In the genomic region with DNA sequence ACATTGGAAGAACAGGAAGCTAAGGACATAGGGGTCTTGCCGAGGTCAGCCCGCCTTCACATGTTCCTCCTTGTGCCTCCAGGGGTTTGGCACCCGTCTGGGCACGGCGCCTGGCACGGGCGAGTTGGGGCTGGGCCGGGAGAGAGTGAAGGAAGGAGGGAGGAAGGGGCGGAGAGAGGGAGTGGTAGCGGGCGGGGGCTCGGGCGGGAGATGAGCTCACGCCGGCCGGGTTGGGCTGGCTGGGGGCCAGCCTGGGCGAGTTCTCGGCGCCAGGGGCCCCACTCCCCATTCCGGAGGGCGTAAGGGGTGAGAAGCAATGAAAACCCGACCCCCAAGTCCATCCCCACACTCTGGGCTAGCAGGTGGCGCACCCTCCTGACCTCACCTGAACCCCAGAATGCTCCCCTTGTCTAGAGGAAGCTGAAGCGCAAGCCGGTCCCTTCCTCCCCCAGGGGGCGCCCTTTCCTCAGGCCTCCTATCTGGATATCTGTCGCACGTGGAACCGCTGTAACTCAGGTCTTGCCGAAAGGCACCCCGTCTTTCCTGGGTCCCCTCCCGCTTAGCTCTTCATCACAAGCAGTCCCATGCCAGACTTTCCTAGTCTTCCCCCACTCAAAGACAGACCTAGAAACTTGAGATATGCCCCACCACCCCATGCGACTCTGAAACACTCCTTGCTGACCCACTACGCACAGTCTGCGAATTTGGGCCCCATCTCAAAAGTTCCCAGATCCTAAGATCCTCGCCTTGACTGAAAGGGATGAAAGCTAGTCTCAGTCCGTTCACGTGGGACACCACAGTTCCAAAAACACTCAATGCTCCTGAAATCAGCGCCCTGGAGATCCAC, we compare ENCODE assay signal across 7 mouse cellular contexts. TPM values are rescaled to one million over a fixed set of nuclear protein-coding genes. Genes with fewer than 3 reads are reported as not detected.
A peak's percentile ranks its signal among the peaks of the same experiment; 100 is the strongest.
DNase-seq lines count a peak whose midpoint lies in the region; ATAC-seq and TF ChIP-seq lines count a peak whose summit lies in the region.

No protein-coding gene starts in this region.

- WGBS in limb, embryonic 10.5 days = 1% methylated on average over 38 of the region's 39 CpGs
- 2% methylated on average over 35 of the region's 39 CpGs for WGBS in midbrain, embryonic 12.5 days
- 1% methylated on average over 39 of the region's 39 CpGs for whole genome bisulfite sequencing in small intestine, adult 2 months

- H3K27ac ChIP-seq in limb, embryonic 10.5 days = no peak overlapping the region
- no peak overlapping the region for H3K27ac ChIP-seq in midbrain, embryonic 12.5 days (replicated peaks)
- H3K27ac ChIP-seq in small intestine, adult 2 months (ENCODE audit: insufficient read depth, low read depth, low read length) = peak overlapping the region; percentile 61

- TF ChIP-seq POLR2A in small intestine, adult 2 months (IDR thresholded peaks at IDR 0.05; ENCODE audit: low read depth, low read length) = no peak

- H3K27me3 ChIP-seq in limb, embryonic 10.5 days (ENCODE audit: low read depth, poor library complexity, severe bottlenecking) = peaks cover 99% of the 10 kb centered on the region
- H3K27me3 ChIP-seq in midbrain, embryonic 12.5 days = peaks cover 98% of the 10 kb centered on the region
- H3K27me3 ChIP-seq in small intestine, adult 2 months (ENCODE audit: control insufficient read depth, insufficient read depth, low read length) = peaks cover 38% of the 10 kb centered on the region

- H3K36me3 ChIP-seq in limb, embryonic 10.5 days = no peaks in the 10 kb centered on the region
- H3K36me3 ChIP-seq in midbrain, embryonic 12.5 days = no peaks in the 10 kb centered on the region
- no peaks in the 10 kb centered on the region for H3K36me3 ChIP-seq in small intestine, adult 2 months (ENCODE audit: control insufficient read depth, insufficient read depth, low read length)

- ATAC-seq in activated CD4-positive, CD25-positive, alpha-beta regulatory T cell, adult 4 months = peak; percentile 32
- peak; percentile 34 for ATAC-seq in inflammation-experienced regulatory T-cells, adult 6 months
- ATAC-seq in midbrain, embryonic 12.5 days (ENCODE audit: low FRiP score, low read depth) = no peak

- peak overlapping the region; percentile 51 for H3K4me3 ChIP-seq in limb, embryonic 10.5 days
- peak overlapping the region; percentile 47 for H3K4me3 ChIP-seq in midbrain, embryonic 12.5 days
- peak overlapping the region; percentile 63 for H3K4me3 ChIP-seq in small intestine, adult 2 months (ENCODE audit: low read depth, low read length)

- peaks cover 67% of the 10 kb centered on the region for H3K4me1 ChIP-seq in limb, embryonic 10.5 days
- H3K4me1 ChIP-seq in midbrain, embryonic 12.5 days = peaks cover 55% of the 10 kb centered on the region
- H3K4me1 ChIP-seq in small intestine, adult 2 months (ENCODE audit: control insufficient read depth, insufficient read depth, insufficient read length, low read length) = peaks cover 20% of the 10 kb centered on the region

- peak overlapping the region; percentile 82 for H3K4me2 ChIP-seq in midbrain, embryonic 12.5 days (replicated peaks)

- no peak overlapping the region for H3K9ac ChIP-seq in midbrain, embryonic 12.5 days (replicated peaks)

- H3K9me3 ChIP-seq in limb, embryonic 10.5 days (replicated peaks) = no peaks in the 10 kb centered on the region
- H3K9me3 ChIP-seq in midbrain, embryonic 12.5 days = no peaks in the 10 kb centered on the region

- TF ChIP-seq CTCF in small intestine, adult 2 months (IDR thresholded peaks at IDR 0.05; ENCODE audit: extremely low read depth, insufficient read length, insufficient replicate concordance, low read depth, low read length) = peak; percentile 87

- peak; percentile 77 to 88 for DNase-seq in cerebellum, postnatal 25 days
- DNase-seq in gastrocnemius, postnatal 14 days = peak; percentile 92
- DNase-seq in limb, embryonic 10.5 days (ENCODE audit: low spot score) = peak; percentile 86

- intact Hi-C loops in gastrocnemius, postnatal 14 days (cut with DNase I; ENCODE audit: low total_unique reads) = no loop called here

RNA-seq across cellular contexts. Expression of a gene that starts 4.9 kb away (rescaled TPM):
- 1 to 10 TPM in 1 of 2 experiments, under 1 TPM in 1; 0.94 to 1.3 TPM for polyA plus RNA-seq in activated CD4-positive, CD25-positive, alpha-beta regulatory T cell, adult 4 months (2017; shearing (Covaris generic))
- 100 to 1,000 TPM; 122 to 151 TPM for total RNA-seq in gastrocnemius, postnatal 14 days (2021)
- 1 to 10 TPM in 1 of 3 experiments, under 1 TPM in 2; 0.45 to 1.2 (median 0.50) TPM for polyA plus RNA-seq in inflammation-experienced regulatory T-cells, adult 6 months (2017; shearing (Covaris generic))
- polyA plus RNA-seq in limb, embryonic 10.5 days (2016; fragmentation: Nextera tagmentation; extraction: Ambion mirVana) = 6.7 and 10.6 TPM in 2 replicates
- polyA plus RNA-seq in midbrain, embryonic 12.5 days (2016; fragmentation: Nextera tagmentation; extraction: Ambion mirVana) = 10.1 and 10.2 TPM in 2 replicates
- polyA plus RNA-seq in small intestine, adult 2 months (2012; rRNA removed) = 136 and 163 TPM in 2 replicates

RNA-seq across cellular contexts. Expression of a gene that starts 23.2 kb away (rescaled TPM):
- polyA plus RNA-seq in activated CD4-positive, CD25-positive, alpha-beta regulatory T cell, adult 4 months (2017; shearing (Covaris generic)) = 10 to 100 TPM; 48.9 to 66.0 TPM
- 1 to 10 TPM; 3.5 to 5.3 TPM for total RNA-seq in gastrocnemius, postnatal 14 days (2021)
- 10 to 100 TPM; 46.9 to 59.2 (median 50.1) TPM for polyA plus RNA-seq in inflammation-experienced regulatory T-cells, adult 6 months (2017; shearing (Covaris generic))
- 46.1 and 61.2 TPM in 2 replicates for polyA plus RNA-seq in limb, embryonic 10.5 days (2016; fragmentation: Nextera tagmentation; extraction: Ambion mirVana)
- 77.3 and 78.1 TPM in 2 replicates for polyA plus RNA-seq in midbrain, embryonic 12.5 days (2016; fragmentation: Nextera tagmentation; extraction: Ambion mirVana)
- 62.1 and 115 TPM in 2 replicates for polyA plus RNA-seq in small intestine, adult 2 months (2012; rRNA removed)

RNA-seq across cellular contexts. Expression of a gene that starts 24.6 kb away (rescaled TPM):
- 1 to 10 TPM; 1.4 to 3.3 TPM for polyA plus RNA-seq in activated CD4-positive, CD25-positive, alpha-beta regulatory T cell, adult 4 months (2017; shearing (Covaris generic))
- total RNA-seq in gastrocnemius, postnatal 14 days (2021) = under 1 TPM in 1 of 2 experiments, not detected in 1; 0.90 TPM
- 1 to 10 TPM in 1 of 3 experiments, not detected in 2; 4.0 TPM for polyA plus RNA-seq in inflammation-experienced regulatory T-cells, adult 6 months (2017; shearing (Covaris generic))
- not detected in 2 replicates for polyA plus RNA-seq in limb, embryonic 10.5 days (2016; fragmentation: Nextera tagmentation; extraction: Ambion mirVana)
- 0.87 TPM in 1 of 2 replicates, not detected in the other for polyA plus RNA-seq in midbrain, embryonic 12.5 days (2016; fragmentation: Nextera tagmentation; extraction: Ambion mirVana)
- not detected in 2 replicates for polyA plus RNA-seq in small intestine, adult 2 months (2012; rRNA removed)

Comparison
In these comparisons a context has a peak if more than half of its experiments do, and no peak if none do; other contexts are left out.
1. RNA of a gene that starts 4.9 kb away (polyA plus RNA-seq): 136 to 163 TPM in small intestine, adult 2 months; 6.7 to 10.6 TPM in limb, embryonic 10.5 days, 10.1 to 10.2 TPM in midbrain, embryonic 12.5 days, 0.94 to 1.3 TPM in activated CD4-positive, CD25-positive, alpha-beta regulatory T cell, adult 4 months and 0.45 to 1.2 TPM in inflammation-experienced regulatory T-cells, adult 6 months; every median in the first group is over 10 times any median in the second.
2. Peak in every context shown above with its lines, with median percentiles within 50 percentile points of each other: DNase-seq and H3K4me3 ChIP-seq.